Mouse (Mus musculus): Measurements from ENCODE around the gene Ctnnd1. TPM values are rescaled to one million over a fixed set of nuclear protein-coding genes. Genes with fewer than 3 reads are reported as not detected.
A peak's percentile ranks its signal among the peaks of the same experiment; 100 is the strongest.
"Not testable (repeated sequence)": the region's sequence is repeated elsewhere in the genome, so short reads cannot be mapped to it uniquely, and the experiment has no call there.

Ctnnd1 gene
- polyA plus RNA-seq, 1 experiment from 2014 or later: 58.7 TPM

- no peaks in the 10 kb centered on the region for H3K9me3 ChIP-seq (replicated peaks; ENCODE audit: control insufficient read depth, low read length)
- peaks cover 27% of the 10 kb centered on the region for H3K36me3 ChIP-seq (ENCODE audit: control insufficient read depth, insufficient read depth)
- no peaks in the 10 kb centered on the region for H3K27me3 ChIP-seq (ENCODE audit: control insufficient read depth, insufficient read depth, low read length)
- 8% methylated on average over 22 of the region's 22 CpGs for WGBS
- peak; percentile 57 for ATAC-seq (replicated peaks; ENCODE audit: extremely low read depth, insufficient read depth, low FRiP score)
- H3K4me3 ChIP-seq (ENCODE audit: low read length): peak overlapping the region; percentile 84
- peaks cover 17% of the 10 kb centered on the region for H3K4me1 ChIP-seq (ENCODE audit: control insufficient read depth, insufficient read depth, low read length)
- peak overlapping the region; percentile 70 for H3K4me2 ChIP-seq (ENCODE audit: low read depth, low read length)
- peak overlapping the region; percentile 72 for H3K27ac ChIP-seq (ENCODE audit: low read length)
- peak overlapping the region; percentile 75 for H3K9ac ChIP-seq (ENCODE audit: low read length)
Measured at GRCm38 (mm10) chr2:84677270-84677967, 26.9 kb upstream of the Ctnnd1 start.

- not testable (repeated sequence) for H3K27ac ChIP-seq (ENCODE audit: low read length); H3K4me2 ChIP-seq (ENCODE audit: low read depth, low read length); H3K27me3 ChIP-seq (ENCODE audit: control insufficient read depth, insufficient read depth, low read length); H3K9ac ChIP-seq (ENCODE audit: low read length); H3K9me3 ChIP-seq (replicated peaks; ENCODE audit: control insufficient read depth, low read length); H3K4me3 ChIP-seq (ENCODE audit: low read length); ATAC-seq (replicated peaks; ENCODE audit: extremely low read depth, insufficient read depth, low FRiP score)
- 58% methylated on average over 4 of the region's 5 CpGs for WGBS
- H3K36me3 ChIP-seq (ENCODE audit: control insufficient read depth, insufficient read depth): peaks cover 22% of the 10 kb centered on the region
- H3K4me1 ChIP-seq (ENCODE audit: control insufficient read depth, insufficient read depth, low read length): peaks cover 16% of the 10 kb centered on the region
Measured at GRCm38 (mm10) chr2:84671535-84671934, 21.0 kb upstream of the Ctnnd1 start.

GRCm38 (mm10) chr2:84670569-84670933, 20.0 kb upstream of the Ctnnd1 start, which contains the start of gene Selenoh:
Selenoh (minus strand) TSS chr2:84670770.
- ATAC-seq (replicated peaks; ENCODE audit: extremely low read depth, insufficient read depth, low FRiP score): peak; percentile 92
- Histone ChIP-seq H3K27ac (ENCODE audit: low read length) (peak within 1 kb of the TSS; percentile 94), H3K27me3 (ENCODE audit: control insufficient read depth, insufficient read depth, low read length) (no peaks in the 10 kb centered on the region), H3K4me2 (ENCODE audit: low read depth, low read length) (peak within 1 kb of the TSS; percentile 85), H3K9ac (ENCODE audit: low read length) (peak within 1 kb of the TSS; percentile 98), H3K9me3 (replicated peaks; ENCODE audit: control insufficient read depth, low read length) (no peaks in the 10 kb centered on the region), H3K36me3 (ENCODE audit: control insufficient read depth, insufficient read depth) (peaks cover 22% of the 10 kb centered on the region), H3K4me3 (ENCODE audit: low read length) (peak within 1 kb of the TSS; percentile 99), H3K4me1 (ENCODE audit: control insufficient read depth, insufficient read depth, low read length) (peaks cover 14% of the 10 kb centered on the region)
- 0% methylated on average over 20 of the region's 20 CpGs for WGBS

- peak overlapping the region; percentile 98 for H3K9ac ChIP-seq (ENCODE audit: low read length)
- ATAC-seq (replicated peaks; ENCODE audit: extremely low read depth, insufficient read depth, low FRiP score): peak; percentile 52
- H3K9me3 ChIP-seq (replicated peaks; ENCODE audit: control insufficient read depth, low read length): no peaks in the 10 kb centered on the region
- H3K27ac ChIP-seq (ENCODE audit: low read length): peak overlapping the region; percentile 94
- peaks cover 14% of the 10 kb centered on the region for H3K4me1 ChIP-seq (ENCODE audit: control insufficient read depth, insufficient read depth, low read length)
- WGBS: 3% methylated on average over 39 of the region's 39 CpGs
- H3K4me3 ChIP-seq (ENCODE audit: low read length): peak overlapping the region; percentile 99
- peaks cover 18% of the 10 kb centered on the region for H3K36me3 ChIP-seq (ENCODE audit: control insufficient read depth, insufficient read depth)
- H3K4me2 ChIP-seq (ENCODE audit: low read depth, low read length): peak overlapping the region; percentile 85
- no peaks in the 10 kb centered on the region for H3K27me3 ChIP-seq (ENCODE audit: control insufficient read depth, insufficient read depth, low read length)
Measured at GRCm38 (mm10) chr2:84669828-84670568, 19.4 kb upstream of the Ctnnd1 start.

- Histone ChIP-seq H3K27ac (ENCODE audit: low read length) (peak overlapping the region; percentile 61), H3K9me3 (replicated peaks; ENCODE audit: control insufficient read depth, low read length) (no peaks in the 10 kb centered on the region), H3K4me2 (ENCODE audit: low read depth, low read length) (no peak overlapping the region), H3K36me3 (ENCODE audit: control insufficient read depth, insufficient read depth) (no peaks in the 10 kb centered on the region), H3K4me1 (ENCODE audit: control insufficient read depth, insufficient read depth, low read length) (peaks cover 12% of the 10 kb centered on the region), H3K9ac (ENCODE audit: low read length) (0 out of 2 replicates have a peak overlapping the region, but pooled peaks have one; percentile 22), H3K4me3 (ENCODE audit: low read length) (no peak overlapping the region), H3K27me3 (ENCODE audit: control insufficient read depth, insufficient read depth, low read length) (no peaks in the 10 kb centered on the region)
- 48% methylated on average over 12 of the region's 12 CpGs for WGBS
- no peak for ATAC-seq (replicated peaks; ENCODE audit: extremely low read depth, insufficient read depth, low FRiP score)
Measured at GRCm38 (mm10) chr2:84666081-84666480, 15.5 kb upstream of the Ctnnd1 start.

GRCm38 (mm10) chr2:84662866-84663265, 12.3 kb upstream of the Ctnnd1 start:
- no peak overlapping the region for H3K4me3 ChIP-seq (ENCODE audit: low read length)
- H3K4me2 ChIP-seq (ENCODE audit: low read depth, low read length): no peak overlapping the region
- no peak overlapping the region for H3K27ac ChIP-seq (ENCODE audit: low read length)
- H3K9ac ChIP-seq (ENCODE audit: low read length): no peak overlapping the region
- whole genome bisulfite sequencing: 32% methylated on average over 2 of the region's 2 CpGs
- no peaks in the 10 kb centered on the region for H3K36me3 ChIP-seq (ENCODE audit: control insufficient read depth, insufficient read depth)
- H3K4me1 ChIP-seq (ENCODE audit: control insufficient read depth, insufficient read depth, low read length): no peaks in the 10 kb centered on the region
- no peaks in the 10 kb centered on the region for H3K27me3 ChIP-seq (ENCODE audit: control insufficient read depth, insufficient read depth, low read length)
- H3K9me3 ChIP-seq (replicated peaks; ENCODE audit: control insufficient read depth, low read length): no peaks in the 10 kb centered on the region
- no peak for ATAC-seq (replicated peaks; ENCODE audit: extremely low read depth, insufficient read depth, low FRiP score)

GRCm38 (mm10) chr2:84660253-84660652, 9.7 kb upstream of the Ctnnd1 start:
- H3K9me3 ChIP-seq (replicated peaks; ENCODE audit: control insufficient read depth, low read length): no peaks in the 10 kb centered on the region
- H3K4me1 ChIP-seq (ENCODE audit: control insufficient read depth, insufficient read depth, low read length): no peaks in the 10 kb centered on the region
- no peak overlapping the region for H3K4me2 ChIP-seq (ENCODE audit: low read depth, low read length)
- H3K36me3 ChIP-seq (ENCODE audit: control insufficient read depth, insufficient read depth): no peaks in the 10 kb centered on the region
- no peak; the same call in 1 of the 2 replicates for ATAC-seq (replicated peaks; ENCODE audit: extremely low read depth, insufficient read depth, low FRiP score)
- no peak overlapping the region for H3K4me3 ChIP-seq (ENCODE audit: low read length)
- no peak overlapping the region for H3K9ac ChIP-seq (ENCODE audit: low read length)
- no peaks in the 10 kb centered on the region for H3K27me3 ChIP-seq (ENCODE audit: control insufficient read depth, insufficient read depth, low read length)
- 58% methylated on average over 3 of the region's 3 CpGs for WGBS
- no peak overlapping the region for H3K27ac ChIP-seq (ENCODE audit: low read length)

GRCm38 (mm10) chr2:84658806-84659205, 8.2 kb upstream of the Ctnnd1 start, which contains the start of gene Btbd18:
Btbd18 (plus strand) TSS chr2:84659079.
- Histone ChIP-seq H3K27ac (ENCODE audit: low read length) (no peak within 1 kb of the TSS), H3K9me3 (replicated peaks; ENCODE audit: control insufficient read depth, low read length) (no peaks in the 10 kb centered on the region), H3K27me3 (ENCODE audit: control insufficient read depth, insufficient read depth, low read length) (no peaks in the 10 kb centered on the region), H3K4me1 (ENCODE audit: control insufficient read depth, insufficient read depth, low read length) (no peaks in the 10 kb centered on the region), H3K36me3 (ENCODE audit: control insufficient read depth, insufficient read depth) (no peaks in the 10 kb centered on the region), H3K4me3 (ENCODE audit: low read length) (no peak within 1 kb of the TSS), H3K4me2 (ENCODE audit: low read depth, low read length) (no peak within 1 kb of the TSS), H3K9ac (ENCODE audit: low read length) (no peak within 1 kb of the TSS)
- no peak for ATAC-seq (replicated peaks; ENCODE audit: extremely low read depth, insufficient read depth, low FRiP score)
- WGBS: 91% methylated on average over 32 of the region's 32 CpGs

- H3K4me1 ChIP-seq (ENCODE audit: control insufficient read depth, insufficient read depth, low read length): no peaks in the 10 kb centered on the region; the same call in 1 of the 2 replicates
- ATAC-seq (replicated peaks; ENCODE audit: extremely low read depth, insufficient read depth, low FRiP score): no peak
Measured at GRCm38 (mm10) chr2:84655864-84656263, 5.3 kb upstream of the Ctnnd1 start.

More at GRCm38 (mm10) chr2:84655864-84656263, 5.3 kb upstream of the Ctnnd1 start:
- Histone ChIP-seq H3K27me3 (ENCODE audit: control insufficient read depth, insufficient read depth, low read length) (no peaks in the 10 kb centered on the region), H3K4me2 (ENCODE audit: low read depth, low read length) (no peak overlapping the region), H3K9ac (ENCODE audit: low read length) (no peak overlapping the region), H3K4me3 (ENCODE audit: low read length) (no peak overlapping the region), H3K27ac (ENCODE audit: low read length) (no peak overlapping the region), H3K9me3 (replicated peaks; ENCODE audit: control insufficient read depth, low read length) (no peaks in the 10 kb centered on the region), H3K36me3 (ENCODE audit: control insufficient read depth, insufficient read depth) (no peaks in the 10 kb centered on the region)
- 61% methylated on average over 1 of the region's 1 CpGs for WGBS
